Mouse (Mus musculus) thymus, postnatal 14 days (tissue): ENCODE measurements around the gene Ptprg.
"Not testable (repeated sequence)": the region's sequence is repeated elsewhere in the genome, so short reads cannot be mapped to it uniquely, and the experiment has no call there.

Experiments
- DNase-seq: peaks from one replicate; pipeline ENCODE4 v3.0.0; 2021

The Ptprg gene

DNA sequence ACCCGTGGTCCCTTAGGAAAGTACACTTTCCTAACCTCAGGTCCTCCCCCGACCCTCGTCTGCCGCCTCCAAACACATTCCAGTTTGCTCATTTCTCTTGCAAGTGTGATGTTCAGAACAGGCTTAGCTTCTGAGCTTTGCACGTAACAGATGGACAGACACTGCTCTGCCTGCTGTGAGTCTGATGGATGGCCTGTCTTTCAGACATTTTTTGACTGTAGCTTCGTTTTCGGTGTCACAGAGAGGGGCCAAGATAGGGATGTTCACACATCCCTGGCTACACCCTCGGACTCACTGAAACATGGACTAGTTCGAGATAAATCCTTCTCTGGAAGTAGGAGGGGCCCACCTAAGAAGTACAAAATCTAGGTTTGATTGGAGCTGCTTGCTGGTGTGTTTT, 339.3 kb downstream of the Ptprg start:
- DNase-seq = no peak

DNA sequence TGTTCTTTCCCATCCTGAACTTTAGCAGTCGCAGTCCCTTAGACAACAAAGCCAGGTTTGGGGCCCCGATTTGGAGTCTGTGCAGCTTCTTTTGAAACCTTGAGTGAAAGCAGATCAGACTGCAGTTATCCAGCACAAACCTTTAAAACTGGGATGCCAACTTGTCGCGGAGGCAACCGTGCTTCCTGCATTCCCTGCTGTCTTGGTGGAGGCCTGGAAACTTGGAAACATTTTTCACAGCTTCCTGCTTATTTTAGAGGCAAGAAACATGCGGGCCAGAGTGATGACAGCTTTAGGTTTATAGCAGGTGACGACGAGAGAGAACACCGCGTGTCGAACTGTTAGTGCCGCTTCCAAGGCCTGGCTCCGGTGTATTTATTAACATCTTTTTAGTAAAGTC, 342.2 kb downstream of the Ptprg start:
- no peak for DNase-seq

DNA sequence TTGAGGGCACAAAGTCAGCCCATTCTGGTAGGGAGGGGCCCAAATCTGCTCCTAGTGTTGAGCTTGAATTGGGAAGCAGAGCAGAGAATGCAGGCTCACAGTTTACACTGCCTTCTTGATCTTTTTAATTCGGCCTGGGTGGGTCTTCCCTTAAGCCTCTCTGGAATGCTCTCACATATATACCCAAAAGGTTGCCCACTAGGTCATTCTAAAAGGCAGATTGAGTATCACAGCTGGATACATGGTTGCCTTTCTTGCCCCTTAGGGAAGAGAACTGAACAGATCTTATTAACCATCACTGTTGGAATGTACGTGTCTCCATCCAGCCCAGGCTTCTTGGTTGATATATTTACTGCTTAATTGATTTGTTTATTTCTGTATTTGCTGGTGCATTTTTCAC, 349.5 kb downstream of the Ptprg start:
- DNase-seq = no peak

DNA sequence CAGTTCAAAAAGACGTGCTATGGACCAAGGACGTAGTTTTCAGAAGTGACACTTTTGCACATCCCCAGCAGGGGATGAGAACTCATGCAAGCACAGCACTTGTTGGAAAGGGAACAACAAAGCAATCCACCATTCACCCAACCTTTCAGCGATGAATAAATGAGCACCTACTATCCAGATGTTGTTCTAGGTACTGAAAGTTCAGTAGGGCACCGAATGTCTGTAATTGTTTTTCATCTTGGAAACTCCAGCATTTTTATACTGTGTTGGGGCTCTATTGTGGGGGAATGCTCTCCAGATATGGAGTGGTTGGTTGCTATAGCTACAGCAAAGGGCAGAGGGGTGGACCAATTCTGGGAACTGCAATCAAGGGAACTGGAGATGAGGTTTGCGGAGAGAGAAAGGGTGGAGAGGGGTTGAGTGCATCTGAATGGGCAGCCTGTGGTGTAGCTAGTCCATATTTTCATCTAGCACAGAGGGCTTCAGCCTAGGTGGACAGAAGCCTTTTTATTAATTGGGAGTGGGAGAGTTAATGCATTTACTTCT, 352.9 kb downstream of the Ptprg start:
- DNase-seq = no peak

DNA sequence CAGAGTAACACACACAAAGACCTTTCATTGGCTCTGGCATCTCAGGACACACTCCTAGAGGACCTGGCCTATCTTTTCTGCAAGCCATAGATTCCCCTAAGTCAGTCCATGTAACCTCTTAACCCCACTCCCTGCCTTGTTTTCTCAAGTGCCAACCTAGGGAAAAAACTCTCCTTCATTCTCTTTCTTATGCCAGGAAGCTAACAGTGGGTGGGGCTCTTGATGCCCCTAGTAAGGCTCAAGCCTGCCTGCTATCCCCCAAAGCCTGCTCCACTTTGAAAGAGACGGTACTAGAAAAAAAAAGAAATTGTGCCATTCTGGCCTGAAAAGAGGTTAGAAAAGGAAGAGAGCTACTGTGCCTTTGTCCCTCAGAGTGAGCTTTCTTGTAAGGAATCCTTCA, 358.9 kb downstream of the Ptprg start:
- no peak for DNase-seq

DNA sequence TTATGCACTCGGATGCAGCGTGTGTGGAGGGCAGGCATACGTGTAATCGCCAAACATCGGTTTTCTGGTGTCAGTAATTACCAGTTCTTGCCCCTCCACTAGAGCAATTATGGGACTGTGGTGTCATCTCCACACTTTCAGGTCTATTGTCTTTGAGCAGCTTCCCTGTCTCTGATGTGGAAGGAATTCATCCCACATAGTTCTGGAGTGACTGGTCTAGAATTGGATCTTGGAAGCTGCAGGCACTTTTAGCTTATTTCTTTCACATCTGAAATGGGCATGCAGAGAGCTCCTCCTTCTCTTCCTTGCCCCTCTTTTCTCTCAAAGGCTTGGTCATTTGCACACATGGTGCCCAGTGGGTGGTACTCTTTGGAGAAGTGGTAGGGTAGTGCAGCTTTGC, 363.9 kb downstream of the Ptprg start:
- no peak for DNase-seq

DNA sequence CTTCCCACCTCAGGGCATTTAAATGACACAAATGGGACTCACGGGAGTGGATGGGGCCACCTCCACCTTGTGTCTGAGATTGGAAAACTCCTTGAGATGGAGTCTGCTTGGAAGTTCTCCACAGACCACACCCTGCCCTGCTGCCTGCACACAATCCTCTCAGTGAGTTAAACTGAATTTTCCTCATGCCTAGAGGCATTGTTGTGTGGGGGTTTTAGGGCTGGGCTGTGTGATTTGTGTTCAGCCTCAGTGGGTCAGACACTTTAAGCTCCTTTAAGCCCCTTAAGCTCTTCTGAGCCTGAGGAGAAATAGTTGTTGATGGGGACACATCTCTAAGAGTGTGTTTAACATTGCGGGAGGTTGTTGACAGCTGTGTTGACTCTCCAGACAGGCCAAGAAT, 375.2 kb downstream of the Ptprg start:
- no peak for DNase-seq

DNA sequence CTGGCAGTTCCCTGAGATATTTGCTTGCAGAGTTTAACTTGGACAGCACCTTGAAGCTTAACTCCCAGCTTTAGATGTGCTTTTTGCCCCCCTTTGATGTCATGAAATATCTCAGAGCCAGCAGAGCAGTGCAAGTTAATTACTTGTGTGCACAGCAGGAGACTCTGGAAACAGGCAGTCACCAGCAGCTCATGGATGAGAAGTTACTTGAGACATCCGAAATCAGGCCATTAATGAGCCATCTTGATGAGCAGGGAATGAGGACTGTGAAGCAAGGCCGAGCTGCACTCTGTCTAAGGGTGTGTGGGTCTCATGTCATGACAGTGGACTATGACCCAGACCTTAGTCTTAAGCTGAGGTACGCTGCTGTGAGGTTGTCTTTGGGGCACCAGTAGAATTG, 379.2 kb downstream of the Ptprg start:
- no peak for DNase-seq

DNA sequence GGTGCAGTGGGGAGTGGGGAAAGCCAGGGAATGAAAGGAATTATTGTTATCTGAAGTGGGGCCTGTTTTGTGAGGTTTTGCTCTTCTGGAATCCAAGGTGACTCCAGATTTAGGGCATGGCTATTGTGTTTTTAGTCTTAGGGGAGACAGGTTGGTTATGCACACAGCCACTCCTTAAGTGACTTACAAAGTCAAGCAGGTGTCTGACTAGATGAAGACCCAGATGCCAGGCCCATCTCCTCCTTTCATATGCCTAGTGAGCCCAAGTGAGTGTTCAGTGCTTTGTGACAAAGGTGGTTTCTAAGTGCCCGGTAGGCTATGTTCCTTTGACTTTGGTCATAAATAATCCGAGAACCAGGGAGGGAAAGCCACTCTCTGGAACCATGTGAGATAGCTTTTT, 381.2 kb downstream of the Ptprg start:
- DNase-seq = no peak

DNA sequence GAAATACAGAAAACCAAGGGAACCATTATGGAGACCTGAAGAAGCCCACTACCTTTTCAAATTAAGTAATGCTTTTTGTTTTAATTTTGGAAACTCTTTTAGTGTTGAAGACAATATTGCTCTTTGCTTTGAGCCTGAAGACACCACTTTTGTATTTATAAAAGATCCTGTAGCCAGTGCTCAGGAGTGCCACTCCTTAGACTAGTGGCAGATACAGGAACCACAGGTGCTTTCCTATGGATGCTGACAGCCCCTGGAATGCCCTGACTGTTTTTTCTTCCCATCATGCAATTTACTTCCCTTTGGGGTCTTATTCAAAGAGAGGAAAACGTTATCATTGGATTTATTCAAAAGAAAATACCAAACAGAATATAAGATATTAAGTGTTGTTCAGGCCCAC, 381.9 kb downstream of the Ptprg start:
- DNase-seq = no peak

DNA sequence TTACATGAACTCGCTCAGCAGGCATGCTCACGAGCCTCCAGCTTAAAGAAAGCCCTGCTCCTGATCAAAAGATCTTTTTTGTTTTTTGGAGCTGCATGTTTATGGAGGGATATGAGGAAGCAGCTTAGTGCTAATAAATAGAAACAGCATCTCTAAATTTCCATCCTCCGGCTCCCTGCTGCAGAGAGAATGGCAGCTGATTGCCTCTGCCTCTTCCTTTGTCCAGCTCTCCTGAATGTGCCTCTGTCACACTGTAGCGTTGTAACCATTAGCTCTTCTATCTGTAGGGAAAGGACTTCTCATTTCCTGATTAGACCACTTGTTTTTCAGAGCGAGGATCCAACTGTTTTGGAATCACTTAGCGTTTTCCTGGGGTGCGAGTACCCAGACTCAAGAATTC, 382.4 kb downstream of the Ptprg start:
- no peak for DNase-seq

DNA sequence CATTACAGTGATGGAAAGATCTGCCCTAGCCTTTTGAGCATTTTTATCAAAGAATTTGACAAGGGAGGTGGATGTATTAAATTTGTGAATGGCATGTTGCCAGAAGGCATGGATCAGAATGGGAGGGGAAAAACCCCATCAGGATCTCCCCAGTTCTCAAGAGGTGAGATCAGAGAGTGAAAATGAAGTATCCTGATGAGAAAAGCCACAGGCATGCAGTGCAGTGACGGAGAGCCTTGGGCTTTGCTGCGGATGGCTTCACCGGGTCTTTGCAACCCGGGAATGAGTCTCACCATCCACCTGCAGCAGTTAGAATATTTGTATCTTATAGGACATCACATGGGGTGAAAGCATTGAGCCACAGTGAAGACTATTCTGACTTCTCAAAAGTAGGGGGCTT, 385.6 kb downstream of the Ptprg start:
- no peak for DNase-seq

DNA sequence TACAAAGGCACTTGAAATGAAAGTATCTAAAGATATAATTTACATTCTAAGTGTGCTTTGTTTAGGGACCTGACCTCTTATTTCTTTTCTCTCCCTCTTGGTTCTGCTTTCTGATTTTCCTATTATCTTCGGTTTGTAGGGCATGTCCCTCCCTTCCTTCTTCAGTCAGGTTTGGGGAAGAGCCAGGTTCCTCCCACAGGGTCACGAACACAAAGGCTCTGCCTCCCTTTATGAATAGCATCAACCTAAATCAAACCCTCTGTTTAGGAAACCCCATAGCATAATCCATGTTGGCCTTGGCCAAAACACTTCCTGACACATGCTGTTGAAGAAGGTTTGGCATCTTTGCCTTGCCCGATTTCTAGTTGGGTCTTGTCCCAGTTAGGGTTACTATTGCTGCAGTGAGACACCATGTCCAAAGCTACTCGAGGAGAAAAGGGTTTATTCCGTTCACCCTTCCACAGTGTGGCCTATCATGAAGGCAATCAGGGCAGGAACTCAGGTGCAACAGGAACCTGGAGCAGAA, 388.7 kb downstream of the Ptprg start:
- no peak for DNase-seq

DNA sequence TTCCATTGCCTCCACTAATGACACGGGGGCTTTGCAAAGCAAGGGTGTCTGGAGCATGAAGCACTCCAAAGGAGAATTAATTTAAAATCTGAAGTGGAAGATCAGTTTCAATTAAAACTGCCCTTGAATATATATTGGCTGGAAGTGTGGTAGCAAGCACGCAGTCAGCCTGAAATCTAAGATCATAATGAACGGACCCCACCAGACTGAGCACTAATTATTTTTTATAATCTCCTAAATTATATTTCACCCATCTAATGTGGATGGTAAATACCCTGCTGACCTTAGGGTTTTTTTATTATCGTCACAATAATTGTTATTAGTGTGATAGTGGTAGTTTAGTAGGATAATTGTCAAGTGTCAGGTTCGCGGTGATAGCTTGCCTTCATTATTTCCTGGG, 397.0 kb downstream of the Ptprg start:
- DNase-seq = no peak

DNA sequence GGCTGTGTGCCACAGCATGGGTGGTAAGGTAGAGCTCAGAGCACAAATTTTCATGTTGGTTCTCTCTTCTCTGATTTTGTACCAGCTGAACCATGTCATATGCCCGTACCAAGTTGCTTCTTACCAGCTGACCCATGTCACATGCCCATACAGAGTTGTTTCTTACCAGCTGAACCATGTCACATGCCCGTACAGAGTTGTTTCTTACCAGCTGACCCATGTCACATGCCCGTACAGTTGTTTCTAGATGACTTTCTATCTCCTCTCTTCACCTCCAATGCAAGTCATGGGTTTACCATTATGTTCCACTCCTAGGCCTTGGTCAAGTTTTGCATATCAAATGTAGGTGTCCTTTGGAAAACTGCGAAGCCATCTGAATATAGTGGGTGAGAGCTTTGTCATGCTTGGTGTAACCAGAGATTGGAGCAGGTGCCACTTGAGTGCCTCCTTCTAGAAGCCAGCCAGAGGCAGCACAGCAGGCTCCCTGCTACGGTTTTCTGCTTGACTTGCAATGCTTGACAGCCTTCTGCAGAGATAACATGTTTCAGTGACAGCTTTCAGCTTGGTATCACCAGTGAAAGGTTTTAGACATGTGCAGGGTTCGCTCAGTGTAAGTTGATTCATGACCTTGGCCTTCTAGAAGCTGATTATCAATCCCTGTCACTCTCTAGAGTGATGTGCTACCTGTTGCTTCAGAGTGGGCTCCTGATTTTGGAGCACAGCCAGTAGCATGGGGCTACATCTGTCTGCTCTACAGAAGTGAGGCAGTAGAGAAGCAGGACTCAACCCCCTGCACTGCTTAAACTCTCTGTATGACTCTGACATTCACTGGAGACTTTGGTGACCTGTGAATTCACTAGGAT, 401.9 kb downstream of the Ptprg start:
- DNase-seq = no peak

DNA sequence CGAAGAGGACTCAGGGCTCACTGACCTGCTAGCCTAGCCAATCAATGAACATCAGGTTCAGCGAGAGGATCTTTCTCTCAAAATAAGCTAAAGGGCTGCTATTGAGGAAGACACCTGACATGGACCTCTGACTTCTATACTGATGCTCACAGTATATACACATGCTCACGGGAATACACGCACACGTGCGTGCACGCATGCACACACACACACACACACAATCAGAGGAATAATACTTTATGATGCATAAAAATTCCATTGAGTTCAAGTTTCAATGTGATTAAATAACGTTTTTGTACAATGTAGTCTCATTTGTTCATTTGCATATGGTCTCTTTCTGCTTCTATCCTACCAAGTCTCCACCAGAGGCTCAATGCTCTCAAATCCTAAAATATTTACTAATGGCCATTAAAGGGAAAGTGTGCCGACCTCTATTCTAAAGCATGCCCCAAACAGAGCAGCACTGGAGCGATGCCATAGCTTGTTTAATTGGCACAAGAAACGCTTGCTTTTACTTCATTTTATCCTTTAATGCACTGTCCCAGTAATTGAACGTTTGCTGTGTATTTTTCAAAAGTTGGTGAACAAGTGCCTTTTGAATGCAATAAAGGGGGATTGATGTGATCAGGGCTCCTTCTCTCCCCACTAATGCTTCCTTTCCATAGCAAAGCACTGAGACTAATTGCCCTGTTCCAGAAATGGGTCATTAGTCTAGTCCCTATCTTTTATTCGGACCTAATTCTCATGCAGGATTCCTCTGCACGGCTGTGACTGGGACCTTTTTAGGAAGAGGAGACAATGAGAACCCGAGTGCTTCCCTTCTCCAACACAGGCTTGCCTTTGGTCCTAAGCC, 407.2 kb downstream of the Ptprg start:
- DNase-seq = no peak

DNA sequence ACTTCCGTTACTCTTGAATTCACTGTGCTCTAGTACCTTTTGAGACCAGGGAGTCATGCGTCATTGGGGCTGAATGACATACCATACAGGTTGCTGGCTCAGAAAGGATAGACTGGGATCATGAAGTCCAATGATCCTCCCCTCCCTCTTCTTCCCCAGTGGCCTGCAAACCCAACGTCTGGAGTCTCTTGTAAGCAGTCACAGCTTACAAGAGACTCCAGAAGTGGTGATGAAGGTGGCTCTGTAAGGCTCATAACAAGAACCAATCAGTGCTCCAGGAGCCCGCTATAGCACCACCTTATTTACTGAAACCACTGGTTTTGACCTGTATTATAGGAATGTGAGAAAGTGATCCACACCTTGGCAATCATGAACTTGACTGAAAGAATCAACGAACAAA, 408.8 kb downstream of the Ptprg start:
- DNase-seq = no peak

DNA sequence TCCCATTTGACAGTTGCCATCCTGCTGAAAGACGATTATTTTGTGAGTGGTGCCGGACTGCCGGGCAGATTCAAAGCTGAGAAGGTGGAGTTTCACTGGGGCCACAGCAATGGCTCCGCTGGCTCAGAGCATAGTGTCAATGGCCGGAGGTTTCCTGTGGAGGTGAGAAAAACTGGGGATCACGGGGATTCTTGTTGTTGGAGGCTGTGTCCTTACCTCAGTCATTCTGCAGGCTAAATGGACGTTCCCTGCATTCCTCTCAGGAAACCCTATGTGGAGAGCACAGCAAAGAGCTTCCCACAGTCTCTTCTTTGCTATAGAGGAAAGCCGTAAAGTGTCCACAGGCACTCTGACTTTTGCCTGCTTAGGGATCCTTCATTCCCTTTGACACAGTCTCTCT, 409.2 kb downstream of the Ptprg start:
- DNase-seq = no peak

DNA sequence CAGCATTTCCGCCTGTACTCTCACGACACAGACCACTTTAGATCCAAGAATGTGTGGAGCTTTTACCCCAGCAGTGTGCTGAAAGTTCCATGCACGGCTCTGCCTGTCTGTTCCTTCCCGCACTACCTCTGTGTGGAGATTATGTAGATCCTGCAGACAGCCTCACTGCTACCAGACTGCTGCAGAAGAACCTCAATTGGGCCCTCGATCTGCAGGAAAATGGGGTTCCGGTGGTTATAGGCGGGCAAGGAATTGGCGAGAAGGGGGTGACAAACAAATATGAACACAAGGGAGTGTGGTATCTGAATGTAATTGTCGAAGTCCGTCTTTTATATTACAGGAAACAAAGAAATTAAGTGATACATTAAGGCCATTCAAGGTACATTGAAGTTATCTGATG, 410.5 kb downstream of the Ptprg start:
- no peak for DNase-seq

DNA sequence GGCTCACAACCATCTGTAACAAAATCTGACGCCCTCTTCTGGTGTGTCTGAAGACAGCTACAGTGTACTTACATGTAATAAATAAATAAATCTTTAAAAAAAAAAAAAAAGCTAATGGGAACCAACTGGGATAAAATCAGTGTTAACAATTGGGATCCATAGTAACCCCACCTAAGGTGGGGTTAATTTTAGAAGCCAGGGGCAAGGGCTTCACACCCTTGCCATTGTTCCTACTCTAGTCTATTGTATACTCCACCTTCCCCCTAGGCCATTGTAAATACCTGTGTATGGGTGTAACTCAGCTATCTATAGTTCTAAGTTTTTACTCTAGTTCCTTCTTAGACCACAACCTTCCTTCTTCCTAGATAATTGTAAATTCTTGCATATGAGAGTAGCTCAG, 411.0 kb downstream of the Ptprg start:
- not testable (repeated sequence) for DNase-seq

DNA sequence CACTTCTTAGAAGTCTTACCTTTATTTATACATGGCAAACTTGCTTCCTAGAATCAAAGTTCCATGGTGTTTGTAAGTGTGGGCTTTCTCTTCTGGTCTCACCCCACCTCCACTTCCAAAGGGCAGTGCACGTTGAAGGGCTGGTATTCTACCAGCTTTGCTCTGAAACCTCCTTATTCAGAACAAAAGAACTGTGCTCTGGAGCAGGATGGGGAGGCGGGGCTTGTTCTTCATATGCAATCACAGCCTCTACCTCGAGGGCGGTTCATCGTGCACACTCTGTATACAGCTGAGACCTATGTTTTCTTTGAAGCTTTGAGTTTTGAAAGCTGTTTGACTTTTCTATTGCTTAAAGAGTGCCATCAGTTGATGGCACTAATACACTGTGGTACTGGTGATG, 412.5 kb downstream of the Ptprg start:
- DNase-seq = no peak

DNA sequence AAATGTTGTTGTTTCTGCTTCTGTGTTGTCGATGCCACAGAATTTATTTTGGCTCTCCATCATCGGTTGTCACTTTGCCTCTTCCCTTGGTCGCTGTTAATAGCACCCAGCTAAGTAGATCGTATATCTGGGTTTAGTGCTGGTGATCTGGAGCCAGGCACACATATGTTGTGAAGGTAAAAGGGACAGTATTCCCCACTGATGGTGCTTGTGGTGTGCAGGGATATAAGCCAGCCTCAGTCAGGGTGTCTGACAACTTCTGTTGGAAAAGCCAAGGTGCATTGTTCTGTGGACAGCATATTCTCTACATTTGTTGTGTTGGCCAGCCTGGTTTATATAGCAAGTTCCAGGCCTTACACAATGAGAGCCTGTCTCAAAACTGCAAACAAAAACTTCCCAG, 428.4 kb downstream of the Ptprg start:
- DNase-seq = no peak

DNA sequence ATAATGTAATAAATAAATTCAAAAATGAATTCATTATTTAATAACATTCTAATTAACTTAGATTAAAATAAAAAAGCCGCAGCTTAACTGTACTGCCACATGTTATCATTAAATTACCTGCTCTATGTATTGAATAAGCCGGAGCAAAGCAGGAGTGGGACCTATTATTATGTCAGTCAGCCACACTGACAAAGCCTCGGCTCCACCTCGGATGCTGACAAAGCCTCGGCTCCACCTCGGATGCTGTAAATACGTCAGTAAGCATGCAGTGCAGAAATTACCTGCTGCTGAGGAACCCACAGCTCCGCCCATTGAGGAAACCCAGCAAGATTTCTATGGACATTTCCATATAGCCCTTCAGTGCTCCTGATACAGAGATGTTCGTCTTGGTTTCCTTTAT, 429.7 kb downstream of the Ptprg start:
- no peak for DNase-seq

DNA sequence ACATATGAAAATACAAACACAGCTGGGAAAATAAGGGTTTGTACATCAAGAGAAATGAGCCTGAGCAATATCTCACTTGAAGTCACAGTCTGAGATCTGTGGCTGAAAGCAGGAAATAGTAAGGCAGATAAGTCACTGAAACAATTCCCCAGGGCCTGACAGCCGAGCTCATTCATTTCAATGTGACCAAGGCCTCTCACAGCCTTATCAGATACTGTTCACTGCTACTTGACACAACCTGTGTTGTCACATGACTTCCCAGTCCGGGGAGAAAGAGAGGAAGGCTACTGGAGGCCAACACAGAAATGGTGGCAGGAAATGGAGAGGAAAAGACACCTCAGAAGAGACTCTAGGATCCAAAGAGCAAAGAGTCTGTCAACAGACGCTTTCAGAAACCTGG, 430.8 kb downstream of the Ptprg start:
- no peak for DNase-seq
